Mouse (Mus musculus): ENCODE data around the gene Prr5.

- TF ChIP-seq CTCF (IDR thresholded peaks at IDR 0.05; ENCODE audit: low read depth, low read length) (no peak), POLR2A (IDR thresholded peaks at IDR 0.05; ENCODE audit: extremely low read depth, insufficient read depth, low read length) (no peak)
These were observed 3.4 kb upstream of the Prr5 start for GRCm38 (mm10) chr15:84666065-84666464.

Measured in liver, adult 2 months (tissue).